Mouse (Mus musculus) activated CD4-positive, CD25-positive, alpha-beta regulatory T cell, adult 4 months (primary cell): ENCODE results near the gene Cox19. TPM values are rescaled to one million over a fixed set of nuclear protein-coding genes. Genes with fewer than 3 reads are reported as not detected.

Experiments
- ATAC-seq: one replicate; pipeline ENCODE4 v1.8.0; 2017
- polyA plus RNA-seq, 2 experiments: library from polyadenylated mRNA; unstranded; fragments of 100-300 nt; shearing (Covaris generic); gene quantifications; one replicate each; pipeline ENCODE4 v1.2.1; 2017

Gene Cox19
- polyA plus RNA-seq, 2 experiments from 2014 or later: 62.8 to 67.6 TPM

- ATAC-seq: no peak
Observed at GRCm38 (mm10) chr5:139326986-139327633, 24.1 kb downstream of the Cox19 start.

- no peak for ATAC-seq
Observed at GRCm38 (mm10) chr5:139326111-139326696, 25.0 kb downstream of the Cox19 start.

GRCm38 (mm10) chr5:139325395-139325966 lies 25.7 kb downstream of the Cox19 start, which contains the start of gene Adap1:
Adap1 (minus strand) TSS chr5:139325622.
- peak; percentile 77 for ATAC-seq

- peak; percentile 72 for ATAC-seq
Observed at GRCm38 (mm10) chr5:139324691-139325394, 26.4 kb downstream of the Cox19 start.

GRCm38 (mm10) chr5:139324045-139324491 lies 27.1 kb downstream of the Cox19 start:
- ATAC-seq: no peak

GRCm38 (mm10) chr5:139323260-139323924 lies 27.8 kb downstream of the Cox19 start:
- ATAC-seq: no peak

- ATAC-seq: no peak
Observed at GRCm38 (mm10) chr5:139321331-139321730, 29.9 kb downstream of the Cox19 start.

GRCm38 (mm10) chr5:139320424-139320823 lies 30.8 kb downstream of the Cox19 start:
- ATAC-seq: no peak

- no peak for ATAC-seq
Observed at GRCm38 (mm10) chr5:139317751-139318504, 33.3 kb downstream of the Cox19 start.

- no peak for ATAC-seq
Observed at GRCm38 (mm10) chr5:139316982-139317675, 34.1 kb downstream of the Cox19 start.

GRCm38 (mm10) chr5:139314941-139315642 lies 36.1 kb downstream of the Cox19 start:
- no peak for ATAC-seq

- ATAC-seq: no peak
Observed at GRCm38 (mm10) chr5:139313536-139313935, 37.7 kb downstream of the Cox19 start.

- ATAC-seq: no peak
Observed at GRCm38 (mm10) chr5:139311822-139312221, 39.4 kb downstream of the Cox19 start.

GRCm38 (mm10) chr5:139310477-139310876 lies 40.7 kb downstream of the Cox19 start:
- peak; percentile 25 for ATAC-seq

- ATAC-seq: peak; percentile 83
Observed at GRCm38 (mm10) chr5:139309946-139310345, 41.3 kb downstream of the Cox19 start.

- peak; percentile 83 for ATAC-seq
Observed at GRCm38 (mm10) chr5:139303646-139304061, 47.6 kb downstream of the Cox19 start.

GRCm38 (mm10) chr5:139302101-139302500 lies 49.1 kb downstream of the Cox19 start:
- no peak for ATAC-seq

- ATAC-seq: no peak
Observed at GRCm38 (mm10) chr5:139297745-139298144, 53.5 kb downstream of the Cox19 start.

GRCm38 (mm10) chr5:139297092-139297491 lies 54.1 kb downstream of the Cox19 start:
- ATAC-seq: no peak

GRCm38 (mm10) chr5:139294089-139294488 lies 57.1 kb downstream of the Cox19 start:
- no peak for ATAC-seq
